Mouse (Mus musculus): ENCODE measurements at regions not wholly inside any gene's neighbourhood (a gene's known extent, or its start where the extent isn't known, plus 50 kb on each side); places are given as distances from the start of the nearest gene placed in this dataset.
A peak's percentile ranks its signal among the peaks of the same experiment; 100 is the strongest.

DNA sequence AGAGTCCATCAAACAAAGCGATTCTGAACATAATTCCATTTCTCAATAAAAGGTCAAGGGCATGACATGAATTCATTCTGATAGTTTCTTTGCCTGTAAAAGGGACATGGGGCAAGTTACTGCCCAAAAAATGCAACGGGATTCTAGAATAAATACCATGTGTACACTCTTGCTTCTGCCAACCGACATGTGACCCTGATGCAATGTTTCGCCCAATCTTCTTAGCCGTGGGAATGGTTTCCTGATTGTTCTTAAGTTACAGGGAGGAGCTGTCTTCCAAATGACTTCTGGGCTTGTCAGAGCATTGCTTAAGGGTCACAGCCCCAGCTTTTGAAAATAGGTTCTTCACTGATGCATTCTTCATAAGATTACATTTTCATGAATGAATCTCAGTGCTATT is 71.4 kb upstream of the Gm10260 start:
- ATAC-seq (no peak), DNase-seq (no peak)
- no peak for TF ChIP-seq CTCF (IDR thresholded peaks at IDR 0.05; ENCODE audit: low read depth)
- Histone ChIP-seq H3K4me3 (ENCODE audit: low read depth, low read length) (no peak overlapping the region), H3K9ac (no peak overlapping the region), H3K36me3 (ENCODE audit: insufficient read depth) (no peaks in the 10 kb centered on the region), H3K9me3 (ENCODE audit: low read length) (no peaks in the 10 kb centered on the region), H3K27me3 (ENCODE audit: insufficient read depth, low read length) (no peaks in the 10 kb centered on the region), H3K27ac (ENCODE audit: low read depth, low read length) (no peak overlapping the region), H3K4me2 (ENCODE audit: low read depth) (no peak overlapping the region), H3K4me1 (ENCODE audit: insufficient read depth) (0 out of 2 replicates have a peak, but pooled peaks cover 3% of the 10 kb centered on the region)
- WGBS = 82% methylated on average over 5 of the region's 5 CpGs

DNA sequence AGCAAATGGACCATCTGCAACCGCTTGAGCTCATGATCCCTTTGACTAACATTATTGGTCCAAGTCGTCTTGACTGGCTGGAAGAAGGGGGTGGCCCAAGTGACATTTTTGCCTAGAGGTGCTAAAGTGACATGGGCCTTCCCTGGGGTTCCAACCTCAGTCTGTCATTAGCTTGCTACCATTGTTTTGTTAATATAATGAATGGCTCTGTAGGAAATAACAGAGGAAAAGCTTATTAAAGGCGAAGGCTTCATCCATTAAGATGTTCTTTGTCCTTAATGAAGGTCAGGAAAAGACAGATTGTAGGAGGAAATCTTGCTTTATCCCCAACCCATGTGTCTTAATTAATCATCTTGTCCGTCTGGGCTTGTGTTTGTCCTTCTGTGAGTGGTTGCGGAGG is 69.1 kb upstream of the Gm10260 start:
- Histone ChIP-seq H3K4me1 (ENCODE audit: insufficient read depth) (peaks cover 17% of the 10 kb centered on the region), H3K9ac (no peak overlapping the region), H3K9me3 (ENCODE audit: low read length) (no peaks in the 10 kb centered on the region), H3K36me3 (ENCODE audit: insufficient read depth) (no peaks in the 10 kb centered on the region), H3K4me2 (ENCODE audit: low read depth) (no peak overlapping the region), H3K4me3 (ENCODE audit: low read depth, low read length) (no peak overlapping the region), H3K27ac (ENCODE audit: low read depth, low read length) (no peak overlapping the region), H3K27me3 (ENCODE audit: insufficient read depth, low read length) (no peaks in the 10 kb centered on the region)
- 51% methylated on average over 5 of the region's 5 CpGs for WGBS
- ATAC-seq (no peak), DNase-seq (no peak)
- TF ChIP-seq CTCF (IDR thresholded peaks at IDR 0.05; ENCODE audit: low read depth) = no peak

DNA sequence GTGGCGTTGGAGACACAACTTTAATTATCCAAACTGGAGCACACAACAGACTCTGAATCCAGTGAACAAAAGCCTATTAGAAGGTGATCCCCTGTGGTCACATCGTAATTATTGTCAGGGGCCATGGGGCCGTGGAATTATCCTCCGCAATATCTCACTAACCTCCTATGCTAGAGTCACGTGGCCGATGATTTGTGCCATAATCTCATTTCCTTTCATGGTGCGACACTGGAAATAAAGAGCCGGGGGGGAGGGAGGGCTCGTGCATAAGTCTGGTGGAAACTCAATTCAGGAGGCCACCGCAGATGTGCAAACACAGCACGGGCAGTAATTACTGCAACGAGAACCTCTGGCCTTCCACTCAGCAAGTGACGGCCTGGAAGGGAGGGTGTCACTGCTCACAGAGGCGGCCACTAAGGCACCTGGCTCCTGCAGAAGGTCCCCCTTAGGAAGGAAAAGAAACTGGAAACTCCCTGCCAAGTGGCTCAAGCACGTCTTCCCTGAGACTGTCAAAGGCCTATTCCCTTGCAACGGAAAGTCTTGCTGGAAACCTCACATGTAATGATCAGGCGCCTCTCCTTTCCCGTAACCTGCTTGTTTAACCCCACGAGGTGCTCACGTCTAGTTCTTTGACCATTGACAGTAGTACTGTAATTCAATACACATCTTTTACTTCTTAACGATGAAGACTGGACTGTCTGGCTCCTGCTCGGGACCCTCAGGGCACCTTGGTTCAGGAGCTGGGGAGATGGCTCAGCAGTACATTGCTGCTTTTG is 65.6 kb upstream of the Gm10260 start:
- H3K27me3 ChIP-seq (ENCODE audit: insufficient read depth, low read length) = no peaks in the 10 kb centered on the region
- no peak for DNase-seq
- H3K9me3 ChIP-seq (ENCODE audit: low read length) = no peaks in the 10 kb centered on the region
- H3K9ac ChIP-seq = no peak overlapping the region
- H3K4me3 ChIP-seq (ENCODE audit: low read depth, low read length) = no peak overlapping the region
- WGBS = 21% methylated on average over 22 of the region's 22 CpGs
- ATAC-seq = no peak
- H3K27ac ChIP-seq (ENCODE audit: low read depth, low read length) = no peak overlapping the region
- no peaks in the 10 kb centered on the region for H3K36me3 ChIP-seq (ENCODE audit: insufficient read depth)
- no peak for TF ChIP-seq CTCF (IDR thresholded peaks at IDR 0.05; ENCODE audit: low read depth)
- H3K4me1 ChIP-seq (ENCODE audit: insufficient read depth) = peaks cover 28% of the 10 kb centered on the region
- H3K4me2 ChIP-seq (ENCODE audit: low read depth) = no peak overlapping the region

DNA sequence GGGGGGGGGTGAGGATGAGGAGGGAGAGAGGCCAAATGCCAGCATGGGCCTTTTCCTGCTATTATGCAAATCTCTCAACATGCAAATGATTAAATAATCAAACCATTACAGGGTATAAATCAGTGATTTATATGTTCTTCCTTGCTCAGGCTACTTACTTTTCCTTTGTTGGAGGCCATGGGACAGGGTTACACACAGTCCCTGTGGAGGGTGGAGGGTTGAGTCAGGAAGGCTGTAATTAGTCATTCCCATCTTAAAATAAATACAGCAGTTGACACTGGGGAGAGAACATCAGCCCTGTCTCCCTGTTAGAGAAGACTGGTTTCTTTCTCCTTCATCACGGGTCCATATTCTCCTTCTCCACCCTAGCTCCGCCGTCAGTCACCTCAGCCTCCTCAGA is 64.9 kb upstream of the Gm10260 start:
- Histone ChIP-seq H3K4me2 (ENCODE audit: low read depth) (no peak overlapping the region), H3K4me1 (ENCODE audit: insufficient read depth) (peaks cover 28% of the 10 kb centered on the region), H3K36me3 (ENCODE audit: insufficient read depth) (no peaks in the 10 kb centered on the region), H3K9me3 (ENCODE audit: low read length) (no peaks in the 10 kb centered on the region), H3K27me3 (ENCODE audit: insufficient read depth, low read length) (no peaks in the 10 kb centered on the region), H3K27ac (ENCODE audit: low read depth, low read length) (no peak overlapping the region), H3K9ac (no peak overlapping the region), H3K4me3 (ENCODE audit: low read depth, low read length) (no peak overlapping the region)
- no peak for DNase-seq
- 36% methylated on average over 3 of the region's 3 CpGs for WGBS
- ATAC-seq = no peak
- no peak for TF ChIP-seq CTCF (IDR thresholded peaks at IDR 0.05; ENCODE audit: low read depth)

DNA sequence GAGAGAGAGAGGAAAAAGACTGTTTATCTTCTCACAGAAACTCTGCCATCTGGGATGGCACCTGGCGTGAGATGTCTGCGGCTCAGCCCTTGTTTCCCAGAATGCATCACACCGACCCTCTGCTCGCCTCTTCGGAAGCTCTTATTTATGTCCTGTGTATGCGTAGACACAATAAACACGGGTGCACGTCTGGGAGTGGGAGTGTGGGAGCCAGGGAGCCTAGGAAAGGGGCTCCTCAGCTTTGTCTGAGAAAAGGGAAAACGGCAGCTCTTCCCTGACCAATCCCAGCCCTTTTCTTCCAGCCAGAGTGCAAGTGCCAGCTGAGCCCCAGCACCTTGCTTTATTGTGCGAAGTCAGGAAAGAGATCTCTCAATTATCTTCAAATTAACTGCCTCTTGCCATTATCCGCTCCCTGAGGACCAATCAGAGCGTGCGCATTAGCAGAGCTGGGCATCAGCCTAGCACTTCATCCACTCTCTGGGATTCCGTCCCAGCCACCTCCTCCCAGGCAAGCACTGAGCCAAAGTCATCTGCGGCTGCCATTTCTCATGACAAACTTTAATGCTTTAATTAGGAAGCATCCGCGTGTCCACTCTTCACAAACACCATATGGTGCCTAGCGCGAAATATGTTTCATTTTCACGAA is 63.8 kb upstream of the Gm10260 start:
- Histone ChIP-seq H3K4me3 (ENCODE audit: low read depth, low read length) (peak overlapping the region; percentile 9), H3K9me3 (ENCODE audit: low read length) (no peaks in the 10 kb centered on the region), H3K27me3 (ENCODE audit: insufficient read depth, low read length) (no peaks in the 10 kb centered on the region), H3K9ac (peak overlapping the region; percentile 31), H3K36me3 (ENCODE audit: insufficient read depth) (no peaks in the 10 kb centered on the region), H3K4me1 (ENCODE audit: insufficient read depth) (peaks cover 28% of the 10 kb centered on the region), H3K4me2 (ENCODE audit: low read depth) (peak overlapping the region; percentile 51), H3K27ac (ENCODE audit: low read depth, low read length) (peak overlapping the region; percentile 47)
- 10% methylated on average over 20 of the region's 20 CpGs for WGBS
- no peak for TF ChIP-seq CTCF (IDR thresholded peaks at IDR 0.05; ENCODE audit: low read depth)
- ATAC-seq = peak; percentile 83
- DNase-seq = peak; percentile 74

DNA sequence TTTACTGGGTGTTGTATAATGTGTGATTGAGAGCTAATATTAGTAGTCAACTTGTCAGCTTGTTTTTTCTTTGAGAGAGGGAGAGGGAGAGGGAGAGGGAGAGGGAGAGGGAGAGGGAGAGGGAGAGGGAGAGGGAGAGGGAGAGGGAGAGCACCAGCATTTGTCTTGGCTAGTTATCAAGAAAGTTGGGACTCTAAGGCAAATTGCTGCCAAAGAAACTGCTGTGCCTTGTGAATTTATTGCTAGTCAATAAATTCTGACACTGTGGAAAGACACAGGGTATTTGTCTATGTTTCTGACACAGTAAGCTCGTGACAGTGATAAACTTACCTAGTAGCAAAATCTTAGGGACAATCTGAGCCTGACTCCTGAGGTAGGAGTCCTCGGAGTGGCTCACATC is 61.2 kb upstream of the Gm10260 start:
- no peak for DNase-seq

DNA sequence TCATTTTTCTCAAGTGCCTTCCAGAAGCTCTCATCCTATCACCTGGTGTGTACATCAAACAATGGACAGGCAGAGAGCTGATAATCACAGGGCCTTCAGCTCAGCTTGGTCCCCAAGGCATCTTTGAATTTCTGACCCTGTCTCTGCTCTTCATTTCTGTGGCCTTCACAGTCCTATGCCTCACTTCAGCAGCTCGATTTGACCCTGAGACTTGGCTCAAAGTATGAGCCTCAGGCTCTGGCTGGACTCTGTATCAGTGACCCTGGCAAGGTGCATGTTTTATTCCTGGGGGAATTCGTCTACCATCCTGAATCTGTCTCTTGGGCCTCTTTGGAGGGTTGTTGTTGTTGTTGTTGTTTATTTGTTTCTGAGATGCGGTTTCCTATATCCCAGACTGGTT is 60.6 kb upstream of the Gm10260 start:
- ATAC-seq = no peak
- Histone ChIP-seq H3K9ac (no peak overlapping the region), H3K27ac (ENCODE audit: low read depth, low read length) (no peak overlapping the region), H3K36me3 (ENCODE audit: insufficient read depth) (no peaks in the 10 kb centered on the region), H3K9me3 (ENCODE audit: low read length) (no peaks in the 10 kb centered on the region), H3K27me3 (ENCODE audit: insufficient read depth, low read length) (no peaks in the 10 kb centered on the region), H3K4me1 (ENCODE audit: insufficient read depth) (peaks cover 27% of the 10 kb centered on the region), H3K4me2 (ENCODE audit: low read depth) (no peak overlapping the region), H3K4me3 (ENCODE audit: low read depth, low read length) (no peak overlapping the region)
- DNase-seq = no peak
- TF ChIP-seq CTCF (IDR thresholded peaks at IDR 0.05; ENCODE audit: low read depth) = no peak
- 75% methylated on average over 3 of the region's 3 CpGs for WGBS

More for the DNA sequence above, 61.2 kb upstream of the Gm10260 start:
- H3K27me3 ChIP-seq (ENCODE audit: insufficient read depth, low read length) = no peaks in the 10 kb centered on the region
- WGBS = 65% methylated on average over 2 of the region's 2 CpGs
- no peak overlapping the region for H3K27ac ChIP-seq (ENCODE audit: low read depth, low read length)
- no peaks in the 10 kb centered on the region for H3K9me3 ChIP-seq (ENCODE audit: low read length)
- no peak overlapping the region for H3K4me3 ChIP-seq (ENCODE audit: low read depth, low read length)
- no peak for TF ChIP-seq CTCF (IDR thresholded peaks at IDR 0.05; ENCODE audit: low read depth)
- H3K4me1 ChIP-seq (ENCODE audit: insufficient read depth) = peaks cover 28% of the 10 kb centered on the region
- H3K36me3 ChIP-seq (ENCODE audit: insufficient read depth) = no peaks in the 10 kb centered on the region
- no peak overlapping the region for H3K9ac ChIP-seq
- no peak for ATAC-seq
- H3K4me2 ChIP-seq (ENCODE audit: low read depth) = no peak overlapping the region
